Mouse (Mus musculus): ENCODE data around the gene Unc93a2. TPM values are rescaled to one million over a fixed set of nuclear protein-coding genes. Genes with fewer than 3 reads are reported as not detected.

Gene Unc93a2
- not detected for polyA plus RNA-seq (2015; fragmentation: Illumina TruSeq; extraction: RNeasy Lipid Tissue Mini Kit (QIAGEN cat#74804); ENCODE audit: insufficient read depth, low replicate concordance)

GRCm38 (mm10) chr17:7385364-7385763, at the start of gene Unc93a2:
Gene Unc93a2 (minus strand): TSS chr17:7385464.

DNA sequence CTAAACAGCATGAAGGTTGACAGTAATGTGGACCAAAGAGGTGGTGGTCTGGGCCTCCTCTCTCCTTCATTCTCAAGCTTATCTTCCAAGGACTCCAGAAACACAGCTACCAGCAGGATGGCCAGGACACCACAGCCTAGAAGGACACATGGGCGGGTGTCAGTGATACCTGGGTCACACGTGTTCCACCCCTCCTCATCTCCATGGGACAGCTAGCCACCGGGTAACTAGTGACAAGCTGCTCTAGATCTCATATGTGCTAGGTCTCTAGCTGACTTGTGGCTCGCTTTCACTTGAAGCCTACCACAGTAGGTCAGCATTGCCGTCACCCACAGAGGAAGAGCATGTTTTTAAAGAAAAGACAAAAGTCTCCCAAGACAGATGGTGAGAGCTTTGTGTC, 13.4 kb downstream of the Unc93a2 start, which contains the start of gene Gm49630:
TSS of gene Gm49630 (minus strand) at position 101 of the 400 bp plus-strand sequence.

GRCm38 (mm10) chr17:7352596-7352995, 32.7 kb downstream of the Unc93a2 start, which contains the start of gene Ttll2:
Gene Ttll2 (minus strand): TSS chr17:7352696.

DNA sequence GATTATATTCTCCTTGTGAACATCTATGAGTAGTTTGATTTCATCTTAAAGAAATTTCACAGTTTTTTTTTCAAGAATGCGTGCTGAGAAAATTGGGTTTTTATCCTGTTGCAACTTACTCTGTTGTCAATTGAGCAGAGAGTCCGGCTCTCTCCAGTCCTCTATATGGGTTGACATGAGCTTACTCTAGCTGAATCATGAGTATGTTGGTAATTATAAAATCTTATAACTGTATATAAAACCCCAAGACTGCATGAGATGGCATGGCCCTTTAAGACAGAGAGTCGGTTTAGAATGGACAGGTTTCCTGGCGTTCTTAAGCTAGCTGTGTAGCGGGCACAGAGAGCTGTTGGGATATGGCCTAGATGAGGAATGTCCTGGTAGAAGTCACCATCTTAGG, 60.9 kb downstream of the Unc93a2 start, which contains the start of gene Tcp10a:
TSS of gene Tcp10a (plus strand) at position 301 of the 400 bp plus-strand sequence.

Other genes with a start within 250 kb of the Unc93a2 start
- 3.2 TPM for gene Rps6ka2, start 215.3 kb downstream of the Unc93a2 start, polyA plus RNA-seq (2015; fragmentation: Illumina TruSeq; extraction: RNeasy Lipid Tissue Mini Kit (QIAGEN cat#74804); ENCODE audit: insufficient read depth, low replicate concordance)
- gene Tcp10a, start 60.8 kb downstream of the Unc93a2 start, polyA plus RNA-seq (2015; fragmentation: Illumina TruSeq; extraction: RNeasy Lipid Tissue Mini Kit (QIAGEN cat#74804); ENCODE audit: insufficient read depth, low replicate concordance), result not detected
- not detected for gene Ttll2, start 32.8 kb downstream of the Unc93a2 start, polyA plus RNA-seq (2015; fragmentation: Illumina TruSeq; extraction: RNeasy Lipid Tissue Mini Kit (QIAGEN cat#74804); ENCODE audit: insufficient read depth, low replicate concordance)
- gene Gm49630, start 13.5 kb downstream of the Unc93a2 start, polyA plus RNA-seq (2015; fragmentation: Illumina TruSeq; extraction: RNeasy Lipid Tissue Mini Kit (QIAGEN cat#74804); ENCODE audit: insufficient read depth, low replicate concordance), result not detected